Mouse (Mus musculus) liver, adult 2 months (tissue): ENCODE data around the gene Tcf7.

Source experiments
- CTCF ChIP-seq: fragments of 200-500 bp; IDR thresholded peaks from 2 replicates; pipeline ENCODE4 v1.5.1; 2011; ENCODE audit warnings: low read depth, low read length, control low read depth
- POLR2A ChIP-seq: fragments of 200-500 bp; IDR thresholded peaks from 2 replicates; pipeline ENCODE4 v1.6.1; 2011; ENCODE audit warnings: low read length, control low read depth; ENCODE audit not compliant: insufficient read depth; ENCODE audit errors: extremely low read depth

DNA sequence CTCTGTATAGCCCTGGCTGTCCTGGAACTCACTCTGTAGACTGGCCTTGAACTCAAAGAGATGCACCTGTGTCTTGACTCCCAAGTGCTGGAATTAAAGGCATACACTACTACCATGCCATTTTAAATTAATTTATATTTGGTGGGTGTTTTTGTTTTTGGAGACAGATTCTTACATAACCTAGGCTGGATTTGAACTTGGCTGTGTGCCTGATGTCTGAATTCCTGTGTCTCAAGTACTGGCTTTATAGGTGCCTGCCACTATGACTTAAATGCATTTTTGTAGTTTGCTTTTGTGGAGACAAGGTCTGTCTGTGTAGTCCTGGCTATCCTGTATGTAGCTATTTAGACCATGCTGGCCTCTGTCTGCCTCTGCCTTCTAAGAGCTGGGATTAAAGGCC is 48.3 kb downstream of the Tcf7 start:
- TF ChIP-seq POLR2A (no peak), CTCF (no peak)
